Mouse (Mus musculus) C3H10T1/2 (cell line): ENCODE measurements around the gene Glra3. TPM values are rescaled to one million over a fixed set of nuclear protein-coding genes. Genes with fewer than 3 reads are reported as not detected.

ENCODE experiments used
- polyA plus RNA-seq, 2 experiments: library from polyadenylated mRNA; unstranded; fragments of >200 nt; fragmentation: generic; extraction: Trizol; gene quantifications; one replicate each; pipeline ENCODE4 v1.2.1; 2012; ENCODE audit warnings: missing spikeins in 2 of 2

Glra3 gene
- not detected for polyA plus RNA-seq

GRCm38 (mm10) chr8:55939870-55940525 is at the start of gene Glra3:
Glra3 (plus strand) TSS chr8:55940460.

GRCm38 (mm10) chr8:55906848-55907247 is 33.4 kb upstream of the Glra3 start, which contains the start of gene Adam29:
Adam29 (minus strand) TSS chr8:55906948.

Other genes with a start within 250 kb of the Glra3 start
- gene Adam29, start 33.5 kb upstream of the Glra3 start, polyA plus RNA-seq: not detected